Mouse (Mus musculus): ENCODE measurements at regions not wholly inside any gene's neighbourhood (a gene's known extent, or its start where the extent isn't known, plus 50 kb on each side); places are given as distances from the start of the nearest gene placed in this dataset.

GRCm38 (mm10) chr13:107641926-107642657 lies 402.2 kb upstream of the Smim15 start:
- no peaks in the 10 kb centered on the region for H3K79me2 ChIP-seq (ENCODE audit: control insufficient read depth, insufficient read depth, low read length, poor library complexity)
- no peaks in the 10 kb centered on the region for H3K9me3 ChIP-seq (replicated peaks; ENCODE audit: insufficient read depth, low read length)
- no peak overlapping the region for H3K9ac ChIP-seq (ENCODE audit: control insufficient read depth, low read depth, low read length, poor library complexity, severe bottlenecking)
- DNase-seq (ENCODE audit: low read depth, low spot score), result no peak
- H3K36me3 ChIP-seq (ENCODE audit: control insufficient read depth in 1 of 2, insufficient read depth in 2 of 2, low read length in 2 of 2), result no peaks in the 10 kb centered on the region; a peak in 2 of 4 replicates
- no peak overlapping the region for H3K4me3 ChIP-seq (ENCODE audit: control insufficient read depth in 1 of 2, insufficient read depth in 1 of 2, low read depth in 2 of 2, low read length in 2 of 2)
- peaks cover under 1 to 11% of the 10 kb centered on the region in 2 experiments; a peak in 2 of 4 replicates for H3K4me1 ChIP-seq (ENCODE audit: control insufficient read depth in 1 of 2, insufficient read depth in 2 of 2, low read length in 2 of 2)
- TF ChIP-seq POLR2AphosphoS2 (IDR thresholded peaks at IDR 0.05; ENCODE audit: low read length), result no peak
- no peak for TF ChIP-seq MEF2A (IDR thresholded peaks at IDR 0.05; ENCODE audit: extremely low read depth, insufficient replicate concordance, low read depth, low read length, poor library complexity, severe bottlenecking)
- TF ChIP-seq ETS1 (IDR thresholded peaks at IDR 0.05; ENCODE audit: low read depth, low read length), result no peak
- TF ChIP-seq MYC (IDR thresholded peaks at IDR 0.05; ENCODE audit: low read depth, low read length), result no peak
- no peak for TF ChIP-seq USF1 (IDR thresholded peaks at IDR 0.05; ENCODE audit: low read depth, low read length)
- TF ChIP-seq RAD21 (IDR thresholded peaks at IDR 0.05; ENCODE audit: low read depth, low read length), result no peak
- peaks cover 0 to 1% of the 10 kb centered on the region in 2 experiments; a peak in 1 of 4 replicates for H3K27me3 ChIP-seq (ENCODE audit: control insufficient read depth in 1 of 2, insufficient read depth in 2 of 2, low read length in 2 of 2)
- H3K27ac ChIP-seq (ENCODE audit: control insufficient read depth, low read depth, low read length), result no peak overlapping the region

GRCm38 (mm10) chr13:107639620-107640019 lies 404.6 kb upstream of the Smim15 start:
- Histone ChIP-seq H3K4me1 (ENCODE audit: control insufficient read depth in 1 of 2, insufficient read depth in 2 of 2, low read length in 2 of 2) (peaks cover 3 to 14% of the 10 kb centered on the region in 2 experiments; a peak in 3 of 4 replicates), H3K9ac (ENCODE audit: control insufficient read depth, low read depth, low read length, poor library complexity, severe bottlenecking) (no peak overlapping the region), H3K27me3 (ENCODE audit: control insufficient read depth in 1 of 2, insufficient read depth in 2 of 2, low read length in 2 of 2) (no peaks in the 10 kb centered on the region), H3K9me3 (replicated peaks; ENCODE audit: insufficient read depth, low read length) (no peaks in the 10 kb centered on the region), H3K4me3 (ENCODE audit: control insufficient read depth in 1 of 2, insufficient read depth in 1 of 2, low read depth in 2 of 2, low read length in 2 of 2) (no peak overlapping the region), H3K79me2 (ENCODE audit: control insufficient read depth, insufficient read depth, low read length, poor library complexity) (no peaks in the 10 kb centered on the region), H3K27ac (ENCODE audit: control insufficient read depth, low read depth, low read length) (no peak overlapping the region), H3K36me3 (ENCODE audit: control insufficient read depth in 1 of 2, insufficient read depth in 2 of 2, low read length in 2 of 2) (no peaks in the 10 kb centered on the region; a peak in 2 of 4 replicates)
- peak; percentile 80 for DNase-seq (ENCODE audit: low read depth, low spot score)
- TF ChIP-seq NRF1 (IDR thresholded peaks at IDR 0.05; ENCODE audit: insufficient read depth, low read depth, low read length, poor library complexity, severe bottlenecking) (no peak), HCFC1 (IDR thresholded peaks at IDR 0.05; ENCODE audit: low read depth, low read length) (0 out of 2 replicates have a peak, but pooled peaks have one; percentile 51), TBP (IDR thresholded peaks at IDR 0.05; ENCODE audit: low read depth, low read length) (peak; percentile 29; the same call in 1 of the 2 replicates), E2F4 (IDR thresholded peaks at IDR 0.05; ENCODE audit: borderline replicate concordance, low read depth, low read length) (no peak), ZNF384 (IDR thresholded peaks at IDR 0.05; ENCODE audit: low read depth, low read length) (peak; percentile 98), ELF1 (IDR thresholded peaks at IDR 0.05; ENCODE audit: low read depth, low read length) (0 out of 2 replicates have a peak, but pooled peaks have one; percentile 23)

- H3K9ac ChIP-seq (ENCODE audit: control insufficient read depth, low read depth, low read length, poor library complexity, severe bottlenecking), result no peak overlapping the region
- H3K9me3 ChIP-seq (replicated peaks; ENCODE audit: insufficient read depth, low read length), result no peaks in the 10 kb centered on the region
- peaks cover 3 to 14% of the 10 kb centered on the region in 2 experiments; a peak in 3 of 4 replicates for H3K4me1 ChIP-seq (ENCODE audit: control insufficient read depth in 1 of 2, insufficient read depth in 2 of 2, low read length in 2 of 2)
- no peak overlapping the region for H3K4me3 ChIP-seq (ENCODE audit: control insufficient read depth in 1 of 2, insufficient read depth in 1 of 2, low read depth in 2 of 2, low read length in 2 of 2)
- DNase-seq (ENCODE audit: low read depth, low spot score), result peak; percentile 55
- no peaks in the 10 kb centered on the region; a peak in 2 of 4 replicates for H3K36me3 ChIP-seq (ENCODE audit: control insufficient read depth in 1 of 2, insufficient read depth in 2 of 2, low read length in 2 of 2)
- H3K27me3 ChIP-seq (ENCODE audit: control insufficient read depth in 1 of 2, insufficient read depth in 2 of 2, low read length in 2 of 2), result no peaks in the 10 kb centered on the region
- H3K79me2 ChIP-seq (ENCODE audit: control insufficient read depth, insufficient read depth, low read length, poor library complexity), result no peaks in the 10 kb centered on the region
- no peak overlapping the region for H3K27ac ChIP-seq (ENCODE audit: control insufficient read depth, low read depth, low read length)
- TF ChIP-seq ZC3H11A (IDR thresholded peaks at IDR 0.05; ENCODE audit: low read depth, low read length) (no peak), ETS1 (IDR thresholded peaks at IDR 0.05; ENCODE audit: low read depth, low read length) (no peak), CHD2 (IDR thresholded peaks at IDR 0.05; ENCODE audit: low read length) (no peak), MXI1 (IDR thresholded peaks at IDR 0.05; ENCODE audit: low read depth, low read length) (no peak), ZNF384 (IDR thresholded peaks at IDR 0.05; ENCODE audit: low read depth, low read length) (peak; percentile 50; the same call in 1 of the 2 replicates), JUND (IDR thresholded peaks at IDR 0.05; ENCODE audit: low read depth, low read length) (no peak), HCFC1 (IDR thresholded peaks at IDR 0.05; ENCODE audit: low read depth, low read length) (no peak), POLR2A (IDR thresholded peaks at IDR 0.05; ENCODE audit: control insufficient read depth in 1 of 2, insufficient read depth in 1 of 2, low read depth in 1 of 2, low read length in 2 of 2, poor library complexity in 1 of 2) (no peak), EP300 (IDR thresholded peaks at IDR 0.05; ENCODE audit: low read depth in 1 of 2, low read length in 2 of 2) (peak in 1 of 2 experiments; percentile 36; a peak in 1 of 4 replicates), MYB (IDR thresholded peaks at IDR 0.05; ENCODE audit: low read depth, low read length) (no peak), MAFK (IDR thresholded peaks at IDR 0.05; ENCODE audit: borderline replicate concordance, low read depth, low read length) (no peak), TAL1 (IDR thresholded peaks at IDR 0.05; ENCODE audit: low read length) (peak; percentile 42), GATA1 (IDR thresholded peaks at IDR 0.05; ENCODE audit: low read depth, low read length) (peak; percentile 30; the same call in 1 of the 2 replicates), MEF2A (IDR thresholded peaks at IDR 0.05; ENCODE audit: extremely low read depth, insufficient replicate concordance, low read depth, low read length, poor library complexity, severe bottlenecking) (no peak)
Measured at GRCm38 (mm10) chr13:107637269-107637668, 407.0 kb upstream of the Smim15 start.
